Mouse (Mus musculus): Measurements from ENCODE around the gene Nr1h2.

Gene Nr1h2

GRCm38 (mm10) chr7:44527483-44528398 is 26.0 kb downstream of the Nr1h2 start:
- DNase-seq = peak; percentile 82 to 93

GRCm38 (mm10) chr7:44526414-44527154 is 27.2 kb downstream of the Nr1h2 start:
- peak in 1 of 2 experiments; percentile 30 for DNase-seq

- peak; percentile 92 to 96 for DNase-seq
Observed at GRCm38 (mm10) chr7:44525126-44525832, 28.5 kb downstream of the Nr1h2 start.

GRCm38 (mm10) chr7:44524502-44524901 is 29.2 kb downstream of the Nr1h2 start, which contains the start of gene Mybpc2:
Gene Mybpc2 (minus strand): TSS chr7:44524656.
- DNase-seq = peak; percentile 48 to 64

- no peak for DNase-seq
Observed at GRCm38 (mm10) chr7:44523056-44523455, 30.7 kb downstream of the Nr1h2 start.

- DNase-seq = peak; percentile 75 to 76
Observed at GRCm38 (mm10) chr7:44521710-44522109, 32.0 kb downstream of the Nr1h2 start.

- no peak for DNase-seq
Observed at GRCm38 (mm10) chr7:44520990-44521389, 32.8 kb downstream of the Nr1h2 start.

GRCm38 (mm10) chr7:44519240-44519913 is 34.4 kb downstream of the Nr1h2 start:
- no peak for DNase-seq

GRCm38 (mm10) chr7:44507491-44507890 is 46.3 kb downstream of the Nr1h2 start:
- no peak for DNase-seq

GRCm38 (mm10) chr7:44501563-44502115 is 52.1 kb downstream of the Nr1h2 start:
- peak; percentile 72 to 82 for DNase-seq

GRCm38 (mm10) chr7:44500046-44500445 is 53.7 kb downstream of the Nr1h2 start:
- DNase-seq = peak in 1 of 2 experiments; percentile 31

All from kidney, postnatal 25 days (tissue).